Mouse (Mus musculus): Measurements from ENCODE around the gene Sp4. TPM values are rescaled to one million over a fixed set of nuclear protein-coding genes. Genes with fewer than 3 reads are reported as not detected.

Gene Sp4
- 80.1 to 90.1 TPM (median 88.0 TPM) in 4 replicates for total RNA-seq (2023)

DNA sequence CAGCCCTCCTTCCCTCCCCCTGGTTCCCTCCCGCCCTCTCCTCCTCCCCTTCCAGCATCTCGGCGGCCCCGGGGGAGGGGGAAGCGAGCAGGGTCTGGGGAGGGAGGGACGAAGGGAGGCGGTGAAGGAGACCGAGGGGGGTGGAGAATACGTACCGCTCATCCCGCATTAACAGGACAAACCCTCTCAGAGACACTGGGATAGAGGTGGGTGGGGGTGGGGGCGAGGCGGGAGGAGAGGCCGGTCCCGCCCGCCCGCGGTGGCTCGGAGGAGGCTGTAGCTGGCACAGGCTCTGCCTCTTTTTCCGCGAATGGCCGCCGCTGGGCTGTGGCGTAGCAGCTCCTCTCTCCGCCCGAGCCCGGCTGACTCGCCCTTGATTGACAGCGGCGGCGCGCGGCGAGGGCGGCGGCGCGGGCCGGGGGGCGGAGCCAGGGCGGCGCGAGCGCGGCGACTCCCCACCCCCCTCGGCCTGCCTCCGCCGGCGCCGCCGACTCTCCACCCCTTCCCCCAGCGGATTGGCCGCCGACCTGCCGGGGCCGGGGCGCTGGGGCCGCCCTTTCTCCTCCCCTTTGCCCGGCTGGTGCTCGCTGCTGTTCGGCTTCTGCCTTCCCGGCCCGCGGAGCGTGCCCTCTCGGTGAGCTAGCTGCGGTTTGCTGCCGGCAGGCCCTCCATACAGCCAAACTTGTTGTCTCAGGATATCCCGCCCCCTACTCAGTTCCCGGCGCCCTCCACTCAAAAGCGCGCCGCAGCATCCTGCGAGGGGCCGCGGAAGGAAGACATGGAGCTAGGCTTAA lies at the start of gene Sp4:
Gene Sp4 (minus strand): TSS at position 369 of the 794 bp plus-strand sequence.

GRCm38 (mm10) chr12:118198386-118199093 lies 102.7 kb downstream of the Sp4 start, which contains the start of gene Dnah11:
TSS of gene Dnah11 (minus strand) at chr12:118199043.

Other genes with a start within 250 kb of the Sp4 start
- gene Dnah11, start 102.4 kb downstream of the Sp4 start, total RNA-seq (2023): 0.06 to 0.09 TPM in 2 of 4 replicates, not detected in the others

Measured in B cell, adult 62 days (primary cell).